Mouse (Mus musculus) thymus, postnatal 4 days (tissue): ENCODE results near the gene Hspa12b.

Experiments used
- DNase-seq: peaks from one replicate; pipeline ENCODE4 v3.0.0; 2021

The Hspa12b gene

DNA sequence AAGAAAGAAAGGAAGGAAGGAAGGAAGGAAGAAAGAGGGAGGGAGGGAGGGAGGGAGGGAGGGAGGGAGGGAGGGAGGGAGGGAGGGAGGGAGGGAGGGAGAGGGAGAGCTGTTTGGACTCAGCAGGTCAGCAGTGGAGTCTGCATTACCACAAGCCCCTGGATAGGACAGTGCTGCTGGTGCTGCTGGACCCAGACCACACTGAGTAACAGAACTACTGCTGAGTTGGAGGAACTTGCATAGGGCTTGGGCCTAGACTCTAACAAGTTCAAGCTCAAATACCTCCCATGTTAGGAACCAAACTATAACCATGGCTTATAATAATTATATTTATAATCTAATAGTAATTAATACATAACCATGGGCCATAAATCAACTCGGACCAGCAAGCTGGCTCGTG is 3.8 kb downstream of the Hspa12b start:
- no peak for DNase-seq

- no peak for DNase-seq
Measured at GRCm38 (mm10) chr2:131132111-131132888, 5.2 kb downstream of the Hspa12b start.

GRCm38 (mm10) chr2:131132930-131133547 is 6.0 kb downstream of the Hspa12b start, which contains the start of gene Gm11037:
Gene Gm11037 (plus strand): TSS chr2:131133497.
- no peak for DNase-seq

GRCm38 (mm10) chr2:131134381-131134780 is 7.3 kb downstream of the Hspa12b start:
- no peak for DNase-seq

DNA sequence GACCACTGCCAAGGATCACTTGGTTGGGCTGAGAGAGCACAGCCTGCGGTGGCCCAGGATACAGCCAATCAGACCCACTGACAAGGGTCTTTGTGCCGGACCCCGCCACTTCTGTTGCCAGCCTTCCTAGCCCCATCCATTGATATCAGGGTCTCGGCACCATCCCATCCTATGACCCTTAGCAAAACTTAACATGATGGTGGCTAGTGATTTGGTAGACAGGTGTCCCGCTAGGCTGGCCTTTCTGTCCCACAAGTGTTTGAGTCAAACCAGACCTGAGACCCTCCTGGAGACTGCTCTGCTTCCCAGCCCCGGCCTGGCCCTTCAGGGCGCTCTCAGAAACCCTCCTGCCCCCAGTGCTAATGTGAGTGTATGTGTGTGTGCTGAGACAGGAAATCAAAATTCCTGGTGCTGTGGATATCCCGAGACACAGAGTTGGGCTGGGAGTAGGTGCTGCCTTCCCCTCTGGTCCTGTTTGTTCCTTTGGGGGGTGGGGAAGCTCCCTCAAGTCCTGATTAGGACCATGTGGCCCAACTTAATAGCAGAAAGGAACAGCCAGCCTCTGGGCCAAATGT is 7.8 kb downstream of the Hspa12b start:
- no peak for DNase-seq

DNA sequence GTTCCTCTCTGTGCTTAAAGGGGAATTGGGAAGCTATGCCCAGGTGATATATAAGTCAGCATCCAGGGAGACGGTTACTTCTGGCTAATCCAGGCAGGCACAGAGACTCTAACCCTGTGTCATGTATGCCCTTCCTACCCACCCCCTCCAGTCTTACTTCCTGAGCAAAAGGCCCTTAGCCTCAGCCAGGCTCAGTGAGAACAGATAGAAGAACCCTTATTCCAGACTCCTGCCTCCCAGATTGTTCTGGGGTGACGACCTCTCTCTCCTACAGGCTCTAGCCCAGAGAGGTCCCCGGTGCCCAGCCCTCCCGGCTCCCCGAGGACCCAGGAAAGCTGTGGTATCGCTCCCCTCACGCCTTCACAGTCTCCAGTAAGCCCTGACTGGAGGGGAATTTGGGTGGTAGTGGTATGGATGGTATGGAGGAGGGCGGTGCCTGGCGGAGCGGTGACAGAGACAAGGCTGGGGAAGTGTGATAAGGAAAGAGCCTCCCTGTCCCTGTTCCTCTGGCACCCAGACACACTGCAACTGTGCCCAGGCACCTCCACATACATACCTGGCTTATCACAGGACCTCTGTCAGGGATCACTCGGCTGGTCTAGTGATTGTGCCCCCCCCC is 8.6 kb downstream of the Hspa12b start:
- DNase-seq, result no peak

GRCm38 (mm10) chr2:131138296-131138695 is 11.2 kb downstream of the Hspa12b start:
- DNase-seq, result no peak

- DNase-seq, result no peak
Measured at GRCm38 (mm10) chr2:131138760-131139159, 11.7 kb downstream of the Hspa12b start.

DNA sequence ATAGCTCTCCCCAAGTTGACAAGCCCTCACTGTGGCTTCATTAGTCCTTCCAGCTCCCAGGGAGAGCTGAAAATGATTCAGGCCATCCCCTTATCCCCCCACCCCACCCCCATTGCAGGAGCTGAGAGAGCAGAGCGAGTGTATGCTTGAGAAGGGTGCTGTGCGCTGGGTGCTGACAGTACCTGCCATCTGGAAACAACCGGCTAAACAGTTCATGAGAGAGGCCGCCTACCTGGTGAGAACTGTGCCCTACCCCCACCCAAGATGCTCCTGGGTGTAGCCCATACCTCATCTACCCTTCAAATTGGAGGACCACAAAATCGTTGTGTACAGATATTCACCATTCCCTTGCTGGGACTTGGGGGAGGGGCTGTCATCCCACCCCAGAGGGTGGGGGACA is 12.2 kb downstream of the Hspa12b start:
- no peak for DNase-seq

- no peak for DNase-seq
Measured at GRCm38 (mm10) chr2:131139886-131140532, 12.9 kb downstream of the Hspa12b start.

GRCm38 (mm10) chr2:131140533-131140905 is 13.4 kb downstream of the Hspa12b start:
- no peak for DNase-seq

- DNase-seq, result no peak
Measured at GRCm38 (mm10) chr2:131141336-131141986, 14.4 kb downstream of the Hspa12b start.

- DNase-seq, result peak; percentile 88
Measured at GRCm38 (mm10) chr2:131142592-131142991, 15.5 kb downstream of the Hspa12b start.

DNA sequence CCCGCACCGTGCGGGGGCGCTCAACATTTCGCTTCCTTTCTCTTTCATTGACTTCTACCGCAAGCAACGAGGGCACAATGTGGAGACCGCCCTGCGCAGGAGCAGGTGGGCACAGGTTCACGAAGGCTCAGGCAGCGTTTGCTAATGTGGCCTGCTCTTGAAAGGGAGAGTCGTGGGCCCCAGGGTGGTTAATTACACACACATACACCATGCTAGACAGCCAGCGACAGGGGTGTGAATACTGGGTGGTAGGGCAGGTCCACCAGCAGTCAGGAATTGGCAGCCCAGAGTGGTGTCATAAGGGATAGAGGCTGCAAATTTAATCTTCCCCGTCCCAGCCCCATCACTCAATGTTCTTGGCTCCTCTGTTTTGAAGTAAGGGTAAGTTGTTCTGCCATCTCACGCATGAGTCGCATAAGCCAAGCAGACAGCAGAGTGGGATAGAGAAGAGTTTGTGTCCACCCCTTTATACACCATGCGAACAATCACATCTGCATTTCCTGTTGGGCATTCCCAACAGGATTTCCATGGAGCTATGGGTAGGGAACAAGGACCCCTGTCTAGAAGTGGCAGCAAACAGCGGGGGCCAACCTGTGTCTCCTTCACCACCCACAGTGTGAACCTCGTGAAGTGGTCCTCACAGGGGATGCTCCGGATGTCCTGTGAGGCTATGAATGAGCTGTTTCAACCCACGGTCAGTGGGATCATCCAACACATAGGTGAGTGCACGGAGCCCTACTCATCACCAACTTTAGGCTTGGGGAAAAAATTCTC is 16.1 kb downstream of the Hspa12b start:
- no peak for DNase-seq

GRCm38 (mm10) chr2:131145121-131145520 is 18.0 kb downstream of the Hspa12b start:
- peak; percentile 3 for DNase-seq

GRCm38 (mm10) chr2:131145536-131145935 is 18.5 kb downstream of the Hspa12b start:
- DNase-seq, result no peak

- DNase-seq, result peak; percentile 2
Measured at GRCm38 (mm10) chr2:131146193-131147042, 19.3 kb downstream of the Hspa12b start.

GRCm38 (mm10) chr2:131147043-131147365 is 19.9 kb downstream of the Hspa12b start:
- no peak for DNase-seq

GRCm38 (mm10) chr2:131148353-131149253 is 21.5 kb downstream of the Hspa12b start:
- no peak for DNase-seq

- DNase-seq, result no peak
Measured at GRCm38 (mm10) chr2:131149254-131149578, 22.1 kb downstream of the Hspa12b start.
